Mouse (Mus musculus) lung, postnatal 4 days (tissue): ENCODE measurements at regions not wholly inside any gene's neighbourhood (a gene's known extent, or its start where the extent isn't known, plus 50 kb on each side); places are given as distances from the start of the nearest gene placed in this dataset.
"Not testable (repeated sequence)": the region's sequence is repeated elsewhere in the genome, so short reads cannot be mapped to it uniquely, and the experiment has no call there.

Experiments
- DNase-seq, 2 experiments: peaks; one replicate each; pipeline ENCODE4 v3.0.0; 2021

- DNase-seq: no peak
These were observed 85.0 kb downstream of the Glrx3 start for GRCm38 (mm10) chr7:137522450-137522849.

- DNase-seq: no peak
These were observed 96.1 kb downstream of the Glrx3 start for GRCm38 (mm10) chr7:137533476-137533875.

- DNase-seq: no peak
These were observed 112.6 kb downstream of the Glrx3 start for GRCm38 (mm10) chr7:137549991-137550390.

DNA sequence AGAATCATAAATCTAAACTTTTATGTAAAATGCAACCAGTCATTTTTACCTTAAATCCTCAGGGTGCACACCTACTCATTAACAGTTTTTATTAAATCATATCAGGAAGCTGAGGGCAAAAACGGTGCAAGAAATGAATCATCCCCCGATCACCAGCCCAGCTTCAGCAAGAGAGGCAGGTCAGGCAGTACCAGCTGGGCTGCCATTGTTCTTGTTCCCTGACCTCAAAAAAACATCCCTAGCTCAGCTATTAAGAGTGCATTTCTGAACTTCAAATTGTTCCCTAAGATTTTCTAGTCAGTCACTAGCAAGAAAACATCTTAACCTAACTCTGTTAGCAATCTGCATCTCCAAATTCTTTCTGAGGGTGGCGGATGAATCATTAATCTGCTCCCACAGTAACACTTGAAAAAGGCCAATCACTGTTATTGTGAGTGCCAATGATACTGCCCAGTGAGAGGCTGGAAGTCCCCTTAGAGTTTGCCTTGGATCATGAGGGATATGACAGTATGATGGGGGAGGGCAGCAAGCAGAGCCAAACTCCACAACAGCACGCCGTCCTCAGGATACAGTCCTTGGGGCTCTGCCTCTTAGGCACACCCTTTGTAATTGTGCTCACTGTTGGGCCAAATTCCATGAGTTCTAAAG lies 115.3 kb downstream of the Glrx3 start:
- no peak for DNase-seq

- DNase-seq: no peak
These were observed 118.1 kb downstream of the Glrx3 start for GRCm38 (mm10) chr7:137555481-137555880.

DNA sequence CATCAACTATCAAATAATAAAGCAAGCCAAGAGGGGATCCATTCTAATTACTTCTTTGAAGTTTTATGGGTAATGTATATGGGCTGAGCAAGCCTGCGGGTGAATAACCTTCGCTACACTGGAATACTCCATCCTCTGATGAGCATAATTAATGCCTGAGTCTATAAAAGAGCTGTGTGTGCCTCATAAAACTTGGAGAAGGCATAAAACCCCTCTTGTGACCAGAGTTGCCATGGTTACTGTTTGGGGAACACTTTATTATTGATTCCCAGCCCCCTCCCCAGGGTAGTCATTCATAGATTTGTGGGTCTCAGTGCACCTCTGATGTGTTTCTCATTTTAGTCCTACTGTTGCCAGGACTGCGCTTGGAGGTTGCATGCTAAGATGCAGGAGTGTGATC lies 120.0 kb downstream of the Glrx3 start:
- no peak for DNase-seq

DNA sequence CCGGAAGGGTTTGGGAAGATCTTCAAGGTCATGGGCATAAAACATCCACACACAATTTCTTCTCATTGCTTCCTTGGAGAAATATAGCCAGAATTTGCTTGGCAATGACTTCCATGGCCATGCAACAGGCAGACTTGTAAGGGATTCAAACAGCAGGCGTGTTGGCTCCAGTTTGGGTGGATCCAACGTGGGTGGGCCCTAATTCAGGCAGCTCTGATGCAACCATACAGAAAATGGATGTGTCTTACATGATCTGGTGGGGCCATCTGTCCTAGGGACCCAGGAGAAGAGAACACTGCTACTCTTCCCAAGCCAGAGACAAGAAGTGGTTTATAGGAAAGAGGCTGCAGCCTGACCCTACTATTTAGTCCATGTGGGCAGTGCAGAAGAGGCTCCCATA lies 121.5 kb downstream of the Glrx3 start:
- DNase-seq: no peak

DNA sequence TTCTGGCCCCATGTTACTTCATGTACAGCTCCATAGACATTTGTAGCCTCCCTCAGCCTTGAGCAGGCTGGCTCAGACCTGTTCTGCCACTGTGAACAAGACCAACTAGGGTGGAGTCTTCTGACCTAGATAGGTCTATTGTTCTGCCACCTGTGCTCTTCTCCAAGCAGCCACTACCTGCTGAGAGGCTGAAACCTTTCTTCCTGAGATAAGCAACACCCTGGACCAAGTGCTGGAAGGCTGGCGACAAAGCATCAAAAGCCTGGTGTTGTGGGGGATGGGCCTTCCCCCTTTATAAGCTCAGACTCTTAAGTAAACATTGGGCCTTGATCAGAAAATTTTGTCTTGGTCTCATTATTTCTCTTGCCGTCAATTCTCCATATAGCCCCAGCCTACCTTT lies 132.8 kb downstream of the Glrx3 start:
- no peak for DNase-seq

GRCm38 (mm10) chr7:137575491-137575890 lies 138.1 kb downstream of the Glrx3 start:
- no peak for DNase-seq

DNA sequence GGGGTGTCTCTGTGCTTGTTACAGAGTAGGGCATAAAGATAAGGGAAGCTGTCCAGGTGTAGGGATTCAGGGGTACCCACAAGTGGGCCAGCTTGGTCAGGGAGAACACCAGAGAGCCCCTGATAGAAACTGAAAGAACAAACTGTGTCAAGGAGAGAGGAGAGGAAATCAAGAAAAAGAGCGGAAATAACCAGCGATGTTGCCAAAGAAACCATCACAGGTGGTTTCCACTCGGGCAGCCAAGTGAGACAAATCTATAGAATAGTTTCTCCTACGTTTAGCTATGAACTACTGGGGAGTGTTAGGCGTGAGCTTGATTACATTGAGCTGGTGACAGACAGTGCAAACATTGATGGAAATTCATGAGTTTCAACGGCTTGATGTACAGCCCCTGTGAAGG lies 138.8 kb downstream of the Glrx3 start:
- DNase-seq: no peak

DNA sequence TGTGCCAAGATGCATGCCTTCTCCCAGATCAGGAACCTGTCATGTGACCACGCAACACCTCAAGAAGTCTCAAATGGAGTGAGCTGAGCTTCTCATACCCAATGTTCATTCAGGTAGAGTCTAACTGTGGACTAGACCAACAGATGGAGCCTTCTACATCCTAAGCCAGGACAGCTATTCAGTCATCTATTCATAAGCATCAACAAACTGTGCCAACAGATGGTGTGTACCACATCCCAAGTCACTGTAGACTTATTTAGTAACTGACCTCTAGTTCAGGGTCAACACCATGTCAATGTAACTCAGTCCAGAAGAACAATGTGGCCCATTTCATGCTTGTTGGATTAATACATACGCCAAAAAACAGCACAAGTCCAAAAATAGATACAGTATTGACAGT lies 146.1 kb downstream of the Glrx3 start:
- DNase-seq: no peak

DNA sequence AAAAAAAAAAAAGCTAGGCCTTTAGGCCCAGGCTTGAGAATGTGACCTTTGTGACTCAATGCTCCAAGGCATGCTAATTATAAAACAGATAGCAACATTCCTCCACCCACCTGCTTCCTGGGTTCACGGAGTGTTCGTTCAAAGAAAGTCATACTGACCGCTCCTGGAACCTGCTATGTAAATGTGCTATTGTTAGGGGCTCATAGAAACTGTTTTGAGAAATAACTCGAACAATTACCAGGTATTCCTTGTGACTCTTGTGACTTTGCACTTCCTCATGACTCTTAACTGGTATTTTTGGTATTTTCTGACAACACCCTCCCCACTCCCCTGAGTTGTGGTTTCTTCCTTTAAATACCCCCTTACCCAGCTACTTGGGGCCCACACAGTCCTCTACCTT lies 147.5 kb downstream of the Glrx3 start:
- not testable (repeated sequence) for DNase-seq

- DNase-seq: no peak
These were observed 156.2 kb downstream of the Glrx3 start for GRCm38 (mm10) chr7:137593570-137593969.

- no peak for DNase-seq
These were observed 158.2 kb downstream of the Glrx3 start for GRCm38 (mm10) chr7:137595567-137595966.

DNA sequence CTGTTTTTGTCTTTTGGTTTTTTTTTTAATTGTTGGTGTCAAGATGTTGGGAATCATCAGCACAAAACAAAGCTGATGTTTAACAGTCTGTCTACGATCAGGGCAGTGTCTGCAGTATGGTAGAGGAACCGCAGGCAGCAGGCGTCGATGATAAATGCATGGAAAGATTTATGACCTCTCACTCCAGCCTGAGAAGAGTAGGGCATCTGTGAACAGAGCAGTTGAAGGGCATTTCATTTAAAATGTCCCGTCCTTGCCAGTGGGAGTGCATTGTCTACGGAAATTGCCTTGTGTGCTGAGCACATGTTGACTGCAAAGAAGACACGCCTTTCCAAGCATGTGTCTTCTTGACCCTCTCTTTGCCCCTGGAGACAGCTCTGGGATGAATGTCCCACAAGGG lies 158.7 kb downstream of the Glrx3 start:
- DNase-seq: no peak

- peak; percentile 38 to 63 for DNase-seq
These were observed 165.6 kb downstream of the Glrx3 start for GRCm38 (mm10) chr7:137603039-137603438.

DNA sequence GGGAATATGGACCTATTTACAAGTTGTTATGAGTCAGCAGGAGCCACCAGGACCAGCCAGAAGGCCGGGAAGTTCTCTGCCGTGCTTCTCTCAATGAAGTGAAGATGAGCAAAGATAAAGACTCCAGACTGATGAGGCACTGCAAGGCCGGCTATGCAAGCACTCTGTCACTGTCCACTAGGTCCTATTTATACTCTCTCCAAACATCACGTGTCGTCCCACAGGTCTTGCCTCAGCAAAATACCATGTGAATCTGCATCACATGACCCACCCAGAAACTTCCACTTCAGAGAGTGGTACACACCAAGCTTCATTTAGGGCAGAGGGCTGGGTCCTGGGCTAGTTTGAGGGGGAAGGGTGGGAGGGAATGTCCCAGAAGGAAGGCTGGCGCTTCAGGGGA lies 172.3 kb downstream of the Glrx3 start:
- DNase-seq: no peak

DNA sequence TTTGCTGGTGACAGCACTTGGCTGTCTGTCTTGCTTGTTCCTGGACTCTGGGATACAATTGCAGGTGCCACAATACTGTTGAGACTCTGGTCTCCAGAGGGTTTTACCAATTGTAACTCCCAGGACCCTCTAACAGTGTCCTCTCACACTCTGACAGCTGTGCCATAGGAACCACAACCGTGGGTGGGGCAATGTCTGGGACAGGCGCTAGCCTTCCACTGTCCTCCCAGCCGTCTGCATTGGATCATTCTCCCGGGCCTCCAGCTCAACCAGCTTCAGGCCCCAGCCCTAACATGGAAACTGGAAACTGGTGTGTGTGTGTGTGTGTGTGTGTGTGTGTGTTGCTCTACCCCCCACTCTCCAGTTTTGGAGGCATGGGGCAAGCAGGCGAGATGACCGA lies 173.9 kb downstream of the Glrx3 start:
- DNase-seq: no peak

GRCm38 (mm10) chr7:137611891-137612522 lies 174.6 kb downstream of the Glrx3 start:
- no peak for DNase-seq

DNA sequence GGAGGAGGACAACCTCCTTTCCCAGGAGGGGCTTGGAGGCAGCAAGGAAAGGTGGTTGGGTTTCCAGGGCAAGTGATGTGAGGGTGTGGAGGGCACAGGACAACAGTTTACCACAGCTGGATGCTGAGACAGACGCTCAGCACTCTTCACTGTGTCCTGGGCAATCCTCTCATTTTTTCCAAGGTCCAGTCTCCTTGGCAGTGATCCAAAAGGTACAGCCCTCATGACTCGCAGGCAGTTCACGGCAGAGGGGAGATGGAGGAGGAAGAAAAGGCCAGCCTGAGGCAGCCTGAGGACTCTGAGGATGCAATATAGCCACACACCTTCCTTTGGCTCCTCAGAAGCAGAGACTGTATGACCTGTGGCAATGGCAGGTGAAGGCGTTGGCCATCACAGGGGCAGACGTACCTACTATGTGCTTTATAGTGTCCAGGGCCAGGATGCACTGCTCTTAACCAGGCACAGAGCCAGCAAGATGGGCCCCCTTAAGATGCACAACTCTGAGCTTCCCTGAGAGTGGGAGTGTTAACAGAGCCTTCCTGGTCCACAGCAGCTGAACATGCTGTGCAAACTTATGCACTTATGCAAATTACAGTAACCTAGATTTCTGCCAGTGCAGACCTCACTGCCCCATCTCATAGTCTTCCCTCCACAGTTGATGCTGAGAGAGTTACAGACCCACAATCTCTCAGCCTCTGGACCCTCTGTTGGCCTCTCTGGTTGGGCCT lies 181.2 kb downstream of the Glrx3 start:
- no peak for DNase-seq

DNA sequence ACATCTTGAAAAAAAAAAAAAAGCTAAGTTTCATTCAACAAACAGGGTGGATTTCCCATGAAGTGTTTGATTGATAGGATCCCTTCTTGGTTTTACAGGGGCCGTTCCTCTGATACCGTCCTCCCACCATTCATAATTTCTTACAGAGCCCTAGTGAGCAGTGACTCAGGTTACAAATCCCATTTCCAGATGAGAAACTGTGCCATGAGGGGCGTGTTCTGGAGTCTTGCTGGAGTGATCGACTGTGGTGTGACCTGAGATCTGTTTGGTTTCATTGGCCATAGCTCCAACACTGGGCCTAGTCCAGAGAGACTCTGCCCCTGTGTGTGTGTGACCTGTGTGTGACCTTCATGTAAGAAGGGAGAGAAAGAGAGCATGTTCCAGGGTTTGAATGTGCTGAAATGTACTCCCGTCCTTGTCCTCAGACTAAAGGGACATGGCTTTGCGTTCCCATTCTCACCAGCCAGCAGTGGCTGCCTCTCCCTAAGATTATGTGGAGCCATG lies 181.9 kb downstream of the Glrx3 start:
- no peak for DNase-seq

DNA sequence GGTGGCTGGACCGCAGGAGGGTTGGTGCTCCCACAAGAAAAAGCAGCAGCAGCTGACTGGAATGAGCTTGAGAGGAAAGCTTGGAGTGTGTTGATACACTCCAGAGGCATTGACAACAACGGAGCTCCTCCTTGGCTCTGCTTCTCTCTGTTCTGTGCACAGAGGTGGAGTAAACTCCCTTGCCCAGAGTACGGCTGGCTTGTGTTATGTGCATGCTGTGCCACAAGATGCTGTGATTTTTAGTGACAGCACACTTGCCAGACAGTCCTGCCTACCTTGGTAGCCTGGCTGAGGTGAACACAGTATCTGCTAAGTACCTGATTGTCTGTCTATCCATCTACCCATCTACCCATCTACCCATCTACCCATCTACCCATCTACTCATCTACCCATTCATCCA lies 190.9 kb downstream of the Glrx3 start:
- no peak for DNase-seq

- no peak for DNase-seq
These were observed 192.1 kb downstream of the Glrx3 start for GRCm38 (mm10) chr7:137629540-137629939.

DNA sequence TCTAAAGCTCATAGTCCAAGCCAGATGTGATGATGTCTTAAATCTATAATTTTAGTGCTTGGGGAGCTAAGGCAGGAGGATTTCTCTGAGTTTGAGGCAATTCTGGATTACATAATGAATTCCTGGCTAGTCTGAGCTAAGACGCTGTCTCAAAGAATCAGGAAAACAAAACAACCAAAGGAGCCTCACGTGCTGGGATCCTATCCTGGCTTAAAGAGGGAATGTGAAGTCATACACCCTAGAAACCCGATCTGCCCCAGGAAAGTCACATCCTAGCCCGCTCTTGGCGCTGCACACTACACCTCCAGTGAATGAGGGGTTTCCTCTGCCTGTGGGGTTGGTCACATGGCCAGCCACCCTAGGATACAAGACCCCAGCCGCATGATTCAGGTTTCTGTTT lies 211.2 kb downstream of the Glrx3 start:
- no peak for DNase-seq
